Comparison of ENCODE assay signal across 9 mouse cellular contexts in genomic region chr16:92761968-92762521, GRCm38 (mm10).
DNase-seq lines count a peak whose midpoint lies in the region; ATAC-seq and TF ChIP-seq lines count a peak whose summit lies in the region.
"Had no signal": no experiment of that assay in that cellular context is flagged by ENCODE, and none has a peak within 500 bp of the region (broad histone marks: within the 10 kb centered on the region; RNA-seq: fewer than 3 reads in every experiment).

No protein-coding gene starts in this region.

- H3K4me2 ChIP-seq in heart, embryonic 11.5 days: peak overlapping the region; percentile 35
- peak overlapping the region; percentile 15; the same call in 1 of the 2 replicates for H3K4me2 ChIP-seq in forebrain, postnatal 0 days (ENCODE audit: low read depth)

- DNase-seq in heart, adult 8-10 months (ENCODE audit: low spot score): no peak
- peak; percentile 37 to 58 for DNase-seq in right cerebral cortex, postnatal 10 days (ENCODE audit: low spot score in 2 of 2)
- no peak for DNase-seq in right cerebral cortex, postnatal 25 days
- DNase-seq in forebrain, postnatal 0 days: peak; percentile 83
- DNase-seq in thymus, postnatal 14 days: peak; percentile 62
- no peak for DNase-seq in gastrocnemius, adult 8-10 months (ENCODE audit: low spot score in 2 of 2)
- no peak for DNase-seq in T-cell, adult 2 months (ENCODE audit: low spot score)

- no peak overlapping the region for H3K27ac ChIP-seq in heart, embryonic 11.5 days (ENCODE audit: low read depth, low read length)
- no peak overlapping the region for H3K27ac ChIP-seq in forebrain, postnatal 0 days (ENCODE audit: low read depth, low read length)

- no peak overlapping the region for H3K9ac ChIP-seq in heart, embryonic 11.5 days (ENCODE audit: low read depth, low read length)
- H3K9ac ChIP-seq in forebrain, postnatal 0 days: no peak overlapping the region

- no peak for ATAC-seq in heart, embryonic 11.5 days (replicated peaks; ENCODE audit: insufficient number of reproducible peaks, low FRiP score, low TSS enrichment)
- peak; percentile 89 for ATAC-seq in forebrain, postnatal 0 days

- 45% methylated on average over 15 of the region's 15 CpGs for WGBS in heart, embryonic 11.5 days (ENCODE audit: insufficient replicate concordance)
- 42% methylated on average over 14 of the region's 15 CpGs for WGBS in forebrain, postnatal 0 days

- H3K4me1 ChIP-seq in heart, embryonic 11.5 days (ENCODE audit: control insufficient read depth, insufficient read depth, low read length): peaks cover 3% of the 10 kb centered on the region; the same call in 1 of the 2 replicates
- no peaks in the 10 kb centered on the region for H3K4me1 ChIP-seq in forebrain, postnatal 0 days (ENCODE audit: insufficient read depth)

- no peak overlapping the region for H3K4me3 ChIP-seq in heart, embryonic 11.5 days (ENCODE audit: low read depth, low read length)
- no peak overlapping the region for H3K4me3 ChIP-seq in forebrain, postnatal 0 days (ENCODE audit: low read depth, low read length)

- H3K36me3 ChIP-seq in heart, embryonic 11.5 days (ENCODE audit: control insufficient read depth, insufficient read depth, low read length): no peaks in the 10 kb centered on the region
- H3K36me3 ChIP-seq in forebrain, postnatal 0 days (ENCODE audit: insufficient read depth): no peaks in the 10 kb centered on the region

- no peaks in the 10 kb centered on the region for H3K9me3 ChIP-seq in heart, embryonic 11.5 days (replicated peaks; ENCODE audit: control insufficient read depth, low read length)
- H3K9me3 ChIP-seq in forebrain, postnatal 0 days (ENCODE audit: low read length): no peaks in the 10 kb centered on the region
- H3K9me3 ChIP-seq: G1E had no signal

- peaks cover 15% of the 10 kb centered on the region for H3K27me3 ChIP-seq in heart, embryonic 11.5 days (ENCODE audit: control insufficient read depth, insufficient read depth, low read length)
- no peaks in the 10 kb centered on the region for H3K27me3 ChIP-seq in forebrain, postnatal 0 days (ENCODE audit: insufficient read depth, low read length)

- TF ChIP-seq CTCF in forebrain, postnatal 0 days (IDR thresholded peaks at IDR 0.05; ENCODE audit: low read depth): no peak

Comparison
In these comparisons a context has a peak if more than half of its experiments do, and no peak if none do; other contexts are left out.
1. DNase-seq: peak in right cerebral cortex, postnatal 10 days (2 of 2), forebrain, postnatal 0 days (single experiment) and thymus, postnatal 14 days (single experiment); none in heart, adult 8-10 months (single experiment), right cerebral cortex, postnatal 25 days (single experiment), gastrocnemius, adult 8-10 months (0 of 2) and T-cell, adult 2 months (single experiment).